Mouse (Mus musculus): ENCODE measurements at regions not wholly inside any gene's neighbourhood (a gene's known extent, or its start where the extent isn't known, plus 50 kb on each side); places are given as distances from the start of the nearest gene placed in this dataset.
"Not testable (repeated sequence)": the region's sequence is repeated elsewhere in the genome, so short reads cannot be mapped to it uniquely, and the experiment has no call there.

GRCm38 (mm10) chr8:15670722-15671121 lies 624.8 kb upstream of the BB014433 start:
- H3K4me3 ChIP-seq = no peak overlapping the region
- WGBS = 57% methylated on average over 10 of the region's 10 CpGs
- H3K27me3 ChIP-seq (ENCODE audit: low read depth, poor library complexity, severe bottlenecking) = no peaks in the 10 kb centered on the region
- no peaks in the 10 kb centered on the region for H3K9me3 ChIP-seq (replicated peaks)
- H3K27ac ChIP-seq = no peak overlapping the region
- DNase-seq (ENCODE audit: low spot score) = no peak
- no peaks in the 10 kb centered on the region for H3K36me3 ChIP-seq
- H3K4me1 ChIP-seq = no peaks in the 10 kb centered on the region

GRCm38 (mm10) chr8:15670298-15670697 lies 624.4 kb upstream of the BB014433 start:
- Histone ChIP-seq H3K4me3 (no peak overlapping the region), H3K36me3 (no peaks in the 10 kb centered on the region), H3K4me1 (no peaks in the 10 kb centered on the region), H3K27me3 (ENCODE audit: low read depth, poor library complexity, severe bottlenecking) (no peaks in the 10 kb centered on the region), H3K9me3 (replicated peaks) (no peaks in the 10 kb centered on the region), H3K27ac (no peak overlapping the region)
- DNase-seq (ENCODE audit: low spot score) = no peak
- WGBS = 92% methylated on average over 5 of the region's 5 CpGs

GRCm38 (mm10) chr8:15669515-15669914 lies 623.6 kb upstream of the BB014433 start:
- Histone ChIP-seq H3K27me3 (ENCODE audit: low read depth, poor library complexity, severe bottlenecking) (no peaks in the 10 kb centered on the region), H3K9me3 (replicated peaks) (no peaks in the 10 kb centered on the region), H3K27ac (no peak overlapping the region), H3K4me3 (no peak overlapping the region), H3K36me3 (no peaks in the 10 kb centered on the region), H3K4me1 (no peaks in the 10 kb centered on the region)
- 88% methylated on average over 3 of the region's 3 CpGs for WGBS
- no peak for DNase-seq (ENCODE audit: low spot score)

GRCm38 (mm10) chr8:15660602-15661001 lies 614.7 kb upstream of the BB014433 start:
- DNase-seq (ENCODE audit: low spot score) = no peak
- 75% methylated on average over 1 of the region's 1 CpGs for WGBS
- no peak overlapping the region for H3K4me3 ChIP-seq
- H3K4me1 ChIP-seq = no peaks in the 10 kb centered on the region
- no peak overlapping the region for H3K27ac ChIP-seq
- no peaks in the 10 kb centered on the region for H3K27me3 ChIP-seq (ENCODE audit: low read depth, poor library complexity, severe bottlenecking)
- H3K36me3 ChIP-seq = no peaks in the 10 kb centered on the region
- H3K9me3 ChIP-seq (replicated peaks) = no peaks in the 10 kb centered on the region

GRCm38 (mm10) chr8:15634769-15635366 lies 589.0 kb upstream of the BB014433 start:
- DNase-seq (ENCODE audit: low spot score) = no peak
- no peak overlapping the region for H3K4me3 ChIP-seq
- H3K36me3 ChIP-seq = no peaks in the 10 kb centered on the region
- no peak overlapping the region for H3K27ac ChIP-seq
- no peaks in the 10 kb centered on the region for H3K9me3 ChIP-seq (replicated peaks)
- no peaks in the 10 kb centered on the region for H3K27me3 ChIP-seq (ENCODE audit: low read depth, poor library complexity, severe bottlenecking)
- H3K4me1 ChIP-seq = no peaks in the 10 kb centered on the region
- WGBS = 88% methylated on average over 4 of the region's 4 CpGs

- no peak for DNase-seq (ENCODE audit: low spot score)
- H3K27me3 ChIP-seq (ENCODE audit: low read depth, poor library complexity, severe bottlenecking) = no peaks in the 10 kb centered on the region
- H3K36me3 ChIP-seq = no peaks in the 10 kb centered on the region
- no peak overlapping the region for H3K4me3 ChIP-seq
- no peaks in the 10 kb centered on the region for H3K9me3 ChIP-seq (replicated peaks)
- H3K4me1 ChIP-seq = no peaks in the 10 kb centered on the region
- H3K27ac ChIP-seq = no peak overlapping the region
- WGBS = 88% methylated on average over 2 of the region's 2 CpGs
Observed at GRCm38 (mm10) chr8:15628584-15628983, 582.7 kb upstream of the BB014433 start.

- not testable (repeated sequence) for H3K27ac ChIP-seq; DNase-seq (ENCODE audit: low spot score); H3K36me3 ChIP-seq; H3K4me1 ChIP-seq; H3K4me3 ChIP-seq; H3K27me3 ChIP-seq (ENCODE audit: low read depth, poor library complexity, severe bottlenecking); H3K9me3 ChIP-seq (replicated peaks)
- 90% methylated on average over 31 of the region's 31 CpGs for WGBS
Observed at GRCm38 (mm10) chr8:15623602-15624392, 577.9 kb upstream of the BB014433 start.

GRCm38 (mm10) chr8:15610217-15610616 lies 564.3 kb upstream of the BB014433 start:
- 77% methylated on average over 8 of the region's 8 CpGs for WGBS
- Histone ChIP-seq H3K27ac (no peak overlapping the region), H3K4me1 (no peaks in the 10 kb centered on the region), H3K36me3 (no peaks in the 10 kb centered on the region), H3K9me3 (replicated peaks) (no peaks in the 10 kb centered on the region), H3K4me3 (no peak overlapping the region), H3K27me3 (ENCODE audit: low read depth, poor library complexity, severe bottlenecking) (no peaks in the 10 kb centered on the region)
- no peak for DNase-seq (ENCODE audit: low spot score)

GRCm38 (mm10) chr8:15607598-15608215 lies 561.8 kb upstream of the BB014433 start:
- Histone ChIP-seq H3K4me3 (no peak overlapping the region), H3K36me3 (no peaks in the 10 kb centered on the region), H3K27me3 (ENCODE audit: low read depth, poor library complexity, severe bottlenecking) (no peaks in the 10 kb centered on the region), H3K9me3 (replicated peaks) (no peaks in the 10 kb centered on the region), H3K27ac (no peak overlapping the region), H3K4me1 (no peaks in the 10 kb centered on the region)
- 71% methylated on average over 7 of the region's 7 CpGs for WGBS
- DNase-seq (ENCODE audit: low spot score) = no peak

- WGBS = 82% methylated on average over 4 of the region's 4 CpGs
- no peaks in the 10 kb centered on the region for H3K36me3 ChIP-seq
- no peak overlapping the region for H3K27ac ChIP-seq
- DNase-seq (ENCODE audit: low spot score) = no peak
- no peaks in the 10 kb centered on the region for H3K27me3 ChIP-seq (ENCODE audit: low read depth, poor library complexity, severe bottlenecking)
- H3K9me3 ChIP-seq (replicated peaks) = no peaks in the 10 kb centered on the region
- no peaks in the 10 kb centered on the region for H3K4me1 ChIP-seq
- no peak overlapping the region for H3K4me3 ChIP-seq
Observed at GRCm38 (mm10) chr8:15601531-15601930, 555.7 kb upstream of the BB014433 start.

- 95% methylated on average over 6 of the region's 6 CpGs for WGBS
- Histone ChIP-seq H3K9me3 (replicated peaks) (no peaks in the 10 kb centered on the region), H3K4me1 (no peaks in the 10 kb centered on the region), H3K4me3 (no peak overlapping the region), H3K27me3 (ENCODE audit: low read depth, poor library complexity, severe bottlenecking) (no peaks in the 10 kb centered on the region), H3K36me3 (no peaks in the 10 kb centered on the region), H3K27ac (no peak overlapping the region)
- no peak for DNase-seq (ENCODE audit: low spot score)
Observed at GRCm38 (mm10) chr8:15593106-15593505, 547.2 kb upstream of the BB014433 start.

- Histone ChIP-seq H3K4me1 (no peaks in the 10 kb centered on the region), H3K9me3 (replicated peaks) (no peaks in the 10 kb centered on the region), H3K27me3 (ENCODE audit: low read depth, poor library complexity, severe bottlenecking) (no peaks in the 10 kb centered on the region), H3K27ac (no peak overlapping the region), H3K36me3 (no peaks in the 10 kb centered on the region), H3K4me3 (no peak overlapping the region)
- WGBS = 87% methylated on average over 5 of the region's 5 CpGs
- DNase-seq (ENCODE audit: low spot score) = no peak
Observed at GRCm38 (mm10) chr8:15583782-15584181, 537.9 kb upstream of the BB014433 start.

- whole genome bisulfite sequencing = 89% methylated on average over 5 of the region's 5 CpGs
- DNase-seq (ENCODE audit: low spot score) = no peak
- Histone ChIP-seq H3K4me3 (no peak overlapping the region), H3K36me3 (no peaks in the 10 kb centered on the region), H3K9me3 (replicated peaks) (no peaks in the 10 kb centered on the region), H3K4me1 (no peaks in the 10 kb centered on the region), H3K27ac (no peak overlapping the region), H3K27me3 (ENCODE audit: low read depth, poor library complexity, severe bottlenecking) (no peaks in the 10 kb centered on the region)
Observed at GRCm38 (mm10) chr8:15570091-15570490, 524.2 kb upstream of the BB014433 start.

Data from limb, embryonic 10.5 days (tissue).